Mouse (Mus musculus): ENCODE measurements around the gene Insl6. TPM values are rescaled to one million over a fixed set of nuclear protein-coding genes. Genes with fewer than 3 reads are reported as not detected.

Insl6 gene
- 1 to 10 TPM in 1 of 2 experiments, under 1 TPM in 1; 0.45 to 1.7 TPM for total RNA-seq (2021)
- long read RNA-seq, experiment 1, partial matches to known transcripts = 0 of 1 reads
- long read RNA-seq, experiment 1, other reads (novel, unspliced or antisense) = 0 of 1 reads
- long read RNA-seq, experiment 2, partial matches to known transcripts = 0 of 4 reads
- long read RNA-seq, experiment 2, other reads (novel, unspliced or antisense) = 0 of 4 reads

DNA sequence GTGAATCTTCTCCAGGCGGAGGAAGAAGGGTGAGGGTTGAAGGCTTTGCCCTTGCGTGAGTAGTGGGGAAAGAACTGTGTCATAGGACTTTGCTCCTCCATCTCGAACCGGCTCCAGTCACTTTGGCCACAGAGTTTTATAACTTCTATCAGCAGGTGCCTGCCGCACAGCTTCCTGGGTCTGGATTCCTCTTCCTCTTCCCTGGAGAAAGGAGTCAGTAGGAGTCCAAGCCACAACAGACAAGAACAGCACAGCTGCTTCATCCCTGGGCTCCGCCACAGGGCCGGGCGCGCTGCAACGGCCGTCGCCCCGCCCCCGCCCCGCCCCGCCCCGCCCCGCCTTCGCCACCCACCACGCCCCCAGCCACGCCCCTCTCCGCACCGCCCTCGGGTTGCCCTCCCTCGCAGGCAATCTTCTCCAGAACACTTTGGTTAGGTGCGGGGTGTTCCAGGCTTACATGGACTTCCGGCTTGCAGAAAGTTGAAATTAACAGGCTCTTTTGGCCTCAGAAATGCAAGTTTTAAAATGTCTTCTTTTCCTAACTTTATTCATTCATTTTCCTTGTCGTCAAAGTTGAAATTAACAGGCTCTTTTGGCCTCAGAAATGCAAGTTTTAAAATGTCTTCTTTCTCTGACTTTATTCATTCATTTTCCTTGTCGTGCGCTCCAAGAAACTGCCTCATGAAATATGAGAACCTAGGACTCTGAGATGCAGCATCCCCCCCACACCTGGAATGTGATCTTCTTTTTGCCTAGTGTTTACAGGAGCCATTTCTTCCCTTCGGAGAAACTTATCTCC lies at the start of gene Insl6:
Insl6 (minus strand) TSS at position 304 of the 799 bp plus-strand sequence.
- peak; percentile 34 to 46 for DNase-seq (ENCODE audit: low spot score in 2 of 2)

DNA sequence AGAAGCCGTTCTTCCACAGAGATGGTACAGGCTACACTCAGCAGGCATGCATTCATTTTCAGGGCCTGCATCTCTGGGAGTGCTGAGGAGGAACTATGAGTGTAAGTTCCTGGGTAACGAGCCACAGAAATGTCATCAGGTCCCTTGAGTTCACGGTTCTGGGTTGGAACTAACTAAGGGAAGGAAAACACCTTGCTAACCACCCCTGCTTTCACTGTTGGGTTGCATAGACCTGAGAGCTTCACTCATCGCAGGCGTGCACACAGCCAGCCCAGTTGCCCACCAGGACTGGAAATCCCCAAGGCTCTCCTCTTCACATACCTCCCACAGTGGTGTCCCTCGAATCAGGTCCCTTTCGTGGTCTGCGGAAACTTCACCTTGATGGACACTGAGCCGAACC lies 49.8 kb upstream of the Insl6 start:
- no peak for DNase-seq (ENCODE audit: low spot score in 2 of 2)

DNA sequence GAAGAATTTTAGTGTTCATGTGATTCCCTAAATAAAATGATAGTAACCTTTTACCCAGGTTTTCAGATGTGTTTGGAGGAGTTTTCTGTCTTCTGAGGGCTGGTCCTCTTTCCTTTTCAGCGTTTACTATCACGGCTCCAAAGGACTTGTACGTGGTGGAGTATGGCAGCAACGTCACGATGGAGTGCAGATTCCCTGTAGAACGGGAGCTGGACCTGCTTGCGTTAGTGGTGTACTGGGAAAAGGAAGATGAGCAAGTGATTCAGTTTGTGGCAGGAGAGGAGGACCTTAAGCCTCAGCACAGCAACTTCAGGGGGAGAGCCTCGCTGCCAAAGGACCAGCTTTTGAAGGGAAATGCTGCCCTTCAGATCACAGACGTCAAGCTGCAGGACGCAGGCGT lies 48.3 kb upstream of the Insl6 start:
- no peak for DNase-seq (ENCODE audit: low spot score in 2 of 2)

DNA sequence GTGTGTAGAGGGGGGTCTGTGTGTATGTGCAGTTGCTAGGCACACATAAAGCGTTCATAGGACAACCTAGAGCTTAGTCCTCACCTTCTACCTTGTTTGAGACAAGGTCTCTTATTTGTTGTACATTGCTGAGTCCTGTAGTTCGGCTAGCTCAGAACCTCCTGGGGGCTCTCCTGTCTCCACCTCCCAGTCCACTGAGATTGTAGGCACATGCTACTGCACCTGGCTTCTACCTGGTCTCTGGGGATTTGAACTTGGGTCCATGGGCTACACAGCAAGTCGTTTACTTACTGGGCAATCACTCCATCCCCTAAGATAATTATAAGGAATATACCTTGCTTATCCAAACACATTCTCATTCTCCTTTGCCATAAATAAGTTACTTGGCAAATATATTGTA lies 47.5 kb upstream of the Insl6 start:
- no peak for DNase-seq (ENCODE audit: low spot score in 2 of 2)

DNA sequence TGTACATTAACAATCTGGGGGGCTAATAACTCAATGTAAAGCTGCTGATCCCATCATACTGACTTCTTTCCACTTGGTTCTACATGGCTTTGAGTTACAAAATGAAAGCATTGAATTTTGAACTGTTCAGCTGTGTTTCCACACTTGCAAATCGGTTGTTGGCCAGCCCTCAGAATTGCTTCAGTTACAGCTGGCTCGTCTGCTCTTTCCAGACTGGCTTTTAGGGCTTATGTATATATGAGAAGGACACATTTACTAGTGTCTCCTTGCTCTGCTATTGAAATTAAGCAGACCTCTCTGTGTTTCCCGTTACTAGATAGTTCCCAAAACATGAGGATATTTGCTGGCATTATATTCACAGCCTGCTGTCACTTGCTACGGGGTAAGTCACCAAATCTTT lies 47.0 kb upstream of the Insl6 start:
- no peak for DNase-seq (ENCODE audit: low spot score in 2 of 2)

DNA sequence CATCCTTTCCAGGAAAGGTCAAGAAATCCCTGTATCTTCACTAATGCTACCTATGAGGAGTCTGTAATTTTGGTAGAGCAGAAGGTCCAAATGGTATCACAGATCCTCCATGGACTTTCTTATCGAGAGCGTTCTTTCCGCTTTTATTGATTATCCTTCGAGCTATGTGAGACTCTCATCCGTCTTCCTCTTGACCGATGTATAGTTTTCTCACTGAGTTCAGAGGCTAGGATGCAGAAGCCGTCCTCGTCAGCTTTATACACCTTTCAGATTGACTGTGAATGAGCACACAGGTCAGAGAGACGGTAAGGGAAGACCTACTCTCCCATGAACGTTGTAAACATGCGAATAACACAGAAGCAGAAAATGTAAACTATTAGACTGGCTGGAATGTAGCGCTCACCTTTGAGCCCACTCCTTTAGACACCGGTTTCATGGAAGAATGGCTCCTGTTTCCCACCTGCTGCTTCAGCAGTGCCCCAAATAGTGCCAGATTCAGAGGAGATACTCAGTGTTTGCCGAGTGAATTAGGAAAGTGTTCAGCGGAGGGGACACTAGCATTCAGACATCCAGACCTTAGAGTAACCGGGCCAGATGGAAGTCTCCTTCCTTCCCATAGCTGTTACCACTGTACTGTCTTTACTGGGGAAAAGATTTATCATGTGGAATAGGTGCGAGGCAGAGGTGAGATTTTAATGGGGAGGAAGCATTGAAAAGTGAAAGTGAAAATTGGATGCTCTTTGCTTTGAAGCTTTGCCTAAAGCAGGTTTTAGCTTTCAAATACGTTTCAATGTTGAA lies 46.3 kb upstream of the Insl6 start:
- no peak for DNase-seq (ENCODE audit: low spot score in 2 of 2)

DNA sequence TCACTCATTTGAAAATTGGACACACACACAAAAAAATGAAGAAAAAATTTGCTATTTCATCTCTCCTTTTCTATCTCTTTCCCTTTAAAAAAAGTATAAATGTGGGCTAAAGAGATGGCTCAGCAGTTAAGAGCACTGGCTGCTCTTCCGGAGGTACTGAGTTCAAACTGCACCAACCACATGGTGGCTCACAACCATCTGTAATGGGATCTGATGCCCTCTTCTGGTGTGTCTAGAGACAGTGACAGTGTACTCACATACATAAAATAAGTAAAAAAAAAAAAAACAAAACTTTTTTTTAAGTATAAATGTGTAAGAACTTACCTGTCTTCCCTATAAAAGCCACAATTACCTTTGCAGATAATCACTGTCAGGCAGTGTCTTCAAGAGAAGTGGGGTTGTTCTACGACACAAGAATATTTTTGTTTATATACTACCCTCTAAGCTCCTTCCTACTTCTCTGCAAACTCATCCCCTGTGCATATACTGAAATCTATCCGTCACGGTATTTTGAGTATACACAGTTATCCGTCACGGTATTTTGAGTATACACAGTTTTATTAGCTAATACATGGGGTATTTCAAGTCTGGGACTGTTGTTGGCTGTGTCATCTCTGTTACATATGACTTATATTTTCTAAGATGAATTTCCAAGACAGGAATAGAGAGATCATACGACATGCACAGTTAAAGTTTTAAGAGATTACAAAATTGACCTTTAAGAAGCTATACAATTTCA lies 45.6 kb upstream of the Insl6 start:
- DNase-seq (ENCODE audit: low spot score in 2 of 2) = no peak

DNA sequence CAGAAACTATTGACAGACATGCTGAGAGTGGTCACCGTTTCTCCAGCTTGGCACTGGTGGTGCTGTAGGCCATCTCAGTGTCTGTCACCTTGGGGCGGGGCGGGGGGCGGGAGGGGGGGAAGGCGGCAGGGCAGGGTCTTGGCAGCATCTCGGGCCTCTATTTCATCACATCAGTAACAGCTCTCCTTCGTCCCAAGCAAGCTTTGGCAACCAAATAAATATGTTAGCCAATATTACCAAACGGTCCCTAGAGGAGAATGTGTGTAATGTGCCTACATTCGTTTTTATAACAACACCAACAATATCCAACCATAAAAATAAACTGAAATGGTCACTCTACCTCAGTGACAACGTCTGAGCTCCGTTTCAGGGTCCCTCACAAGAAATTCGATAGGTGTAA lies 45.0 kb upstream of the Insl6 start:
- DNase-seq (ENCODE audit: low spot score in 2 of 2) = no peak

DNA sequence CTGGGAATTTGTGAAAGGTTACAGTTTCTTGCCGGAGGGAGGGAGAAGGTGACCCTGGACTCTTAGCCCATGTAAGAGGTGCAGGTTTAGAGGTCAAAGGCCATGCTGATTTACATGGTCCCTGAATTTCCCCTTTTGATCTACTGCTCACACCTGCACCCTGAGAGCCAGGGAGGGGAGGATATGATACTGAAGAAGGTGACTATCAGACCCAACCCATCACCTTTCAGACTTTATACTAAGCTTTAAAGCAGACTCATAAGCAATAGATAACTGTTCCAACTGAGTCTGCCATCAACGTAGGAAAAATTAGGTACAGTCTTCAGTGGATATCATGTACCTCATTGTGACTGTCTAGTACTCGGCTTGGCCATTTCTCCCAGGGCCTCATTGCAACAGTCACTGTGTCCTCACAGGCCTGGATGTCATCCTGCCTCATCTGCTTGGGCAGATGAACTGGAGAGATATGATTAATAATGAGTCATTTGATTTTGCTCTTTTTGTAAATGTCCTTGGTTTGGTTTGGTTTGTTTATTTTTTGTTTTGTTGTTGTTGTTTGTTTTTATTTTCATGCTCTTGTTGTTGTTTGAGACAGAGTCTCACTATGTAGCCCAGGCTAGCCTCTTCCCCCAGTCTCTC lies 43.6 kb upstream of the Insl6 start:
- DNase-seq (ENCODE audit: low spot score in 2 of 2) = no peak

DNA sequence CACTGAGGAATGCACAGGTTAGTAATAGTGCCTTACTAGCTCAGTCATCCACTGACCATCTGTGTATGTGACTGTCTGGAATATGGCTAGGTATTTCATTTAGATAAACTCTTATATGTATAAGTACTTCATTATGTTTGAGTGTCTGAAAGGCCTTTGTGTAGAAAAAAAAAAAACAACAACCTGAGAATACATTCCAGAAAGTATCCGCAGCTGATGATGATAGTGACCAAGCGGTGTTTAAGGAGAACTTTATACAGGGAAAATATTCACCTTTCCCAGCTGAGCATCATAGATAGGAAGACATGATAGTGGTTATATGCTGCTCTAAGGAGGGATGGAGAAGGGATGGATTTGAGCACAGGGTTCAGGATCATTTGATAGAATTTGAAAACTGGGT lies 42.9 kb upstream of the Insl6 start:
- no peak for DNase-seq (ENCODE audit: low spot score in 2 of 2)

DNA sequence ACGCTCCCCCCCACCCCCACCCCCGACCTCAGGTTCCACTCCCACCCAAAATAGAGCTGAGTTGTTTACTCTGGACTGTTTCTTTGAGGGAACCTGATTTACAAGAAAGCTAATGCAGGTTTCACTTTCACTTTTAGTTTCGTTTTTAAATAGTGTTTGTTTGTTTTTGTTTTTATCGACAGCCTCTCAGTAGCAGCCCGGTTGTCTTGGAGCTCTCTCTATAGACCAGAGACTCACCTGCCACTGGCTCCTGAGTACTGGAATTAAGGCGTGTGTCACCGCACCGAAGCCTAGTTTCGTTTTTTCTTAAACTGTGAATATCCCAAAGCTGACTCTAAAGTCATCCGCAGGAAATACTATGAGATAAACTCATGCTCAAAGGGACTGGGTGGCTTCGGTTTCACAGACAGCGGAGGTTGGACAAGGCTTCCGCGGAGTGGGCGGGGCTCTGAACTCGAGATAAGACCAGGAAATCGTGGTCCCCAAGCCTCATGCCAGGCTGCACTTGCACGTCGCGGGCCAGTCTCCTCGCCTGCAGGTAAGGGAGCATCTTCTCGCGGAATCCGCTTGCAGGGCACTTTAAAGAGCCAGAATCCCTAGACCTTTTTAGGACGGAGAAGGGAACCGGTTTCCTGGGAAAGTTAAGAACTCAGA lies 41.9 kb upstream of the Insl6 start, which contains the start of the genes Plgrkt and Cd274:
Plgrkt (minus strand) TSS at position 422 of the 654 bp plus-strand sequence.
Cd274 (plus strand) TSS at position 487 of the 654 bp plus-strand sequence.
- DNase-seq (ENCODE audit: low spot score in 2 of 2) = peak; percentile 35 to 60

DNA sequence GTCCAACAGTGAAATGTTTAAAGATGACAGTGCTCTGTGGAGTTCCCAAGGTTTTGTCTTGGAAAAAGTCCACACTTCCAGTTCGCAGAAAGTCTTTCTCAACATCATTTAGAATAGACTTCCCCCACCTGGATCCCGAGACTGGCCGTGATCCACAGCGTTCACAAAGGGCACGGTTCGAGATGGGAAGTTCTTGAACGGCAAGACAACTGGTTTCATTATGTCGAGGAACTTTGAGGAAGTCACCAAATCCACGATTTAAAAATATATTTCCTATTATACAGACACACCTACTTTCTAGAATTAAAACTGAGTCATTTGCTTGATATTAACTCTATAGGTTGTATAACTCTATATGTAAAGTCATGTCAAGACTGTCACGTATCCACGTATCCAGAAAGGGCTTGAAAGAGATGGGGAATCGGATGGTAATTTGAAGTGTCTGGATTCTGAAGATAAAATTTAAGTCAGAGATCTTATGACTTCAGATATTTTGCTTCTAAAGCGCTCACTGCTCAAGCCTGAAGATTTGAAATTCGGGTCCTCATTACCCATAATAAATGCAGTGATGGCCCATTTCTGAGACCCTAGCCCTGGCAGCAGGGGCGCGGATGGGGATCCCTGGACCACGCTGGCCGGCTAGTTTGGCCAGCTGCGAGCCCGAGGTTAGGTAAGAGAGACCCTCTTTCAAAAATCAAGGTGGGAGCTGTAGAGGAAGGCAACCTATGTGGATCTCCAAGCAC lies 41.2 kb upstream of the Insl6 start:
- no peak for DNase-seq (ENCODE audit: low spot score in 2 of 2)

DNA sequence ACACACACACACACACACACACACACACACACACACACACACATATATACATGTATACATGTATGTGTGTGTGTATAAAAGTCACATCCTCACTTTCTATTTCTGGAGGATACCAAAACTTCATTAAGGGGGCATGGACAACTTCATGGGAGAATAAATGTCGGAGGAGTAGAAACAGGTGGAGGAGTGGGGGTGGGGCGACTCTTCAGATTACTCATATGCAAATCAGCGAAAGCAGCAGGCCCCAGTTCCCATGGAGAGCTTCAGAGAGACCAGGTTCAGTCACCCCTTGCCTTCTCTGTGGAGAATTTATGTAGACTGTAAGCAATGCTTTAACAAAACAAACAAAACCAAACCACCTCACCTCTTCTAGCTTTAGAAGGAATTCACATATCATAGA lies 39.9 kb upstream of the Insl6 start:
- no peak for DNase-seq (ENCODE audit: low spot score in 2 of 2)

DNA sequence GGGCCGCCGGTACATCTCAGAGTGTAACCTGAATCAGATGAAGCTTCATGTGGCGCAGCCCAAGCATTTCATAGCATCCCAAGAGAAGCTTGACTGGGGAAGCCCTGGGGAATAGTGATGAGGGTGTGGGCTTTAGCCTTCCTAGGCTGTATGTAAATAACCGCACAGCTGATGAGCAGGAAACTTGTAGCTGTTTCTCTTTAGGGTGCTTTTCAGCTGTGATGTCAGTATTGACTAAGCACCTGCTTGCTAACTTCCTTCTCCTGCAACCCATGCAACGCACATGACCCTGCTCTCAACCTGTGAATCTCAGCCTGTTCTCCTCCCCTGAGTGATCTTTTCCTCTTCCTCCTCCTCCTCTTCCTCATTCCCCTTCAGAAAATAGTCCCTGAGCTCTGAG lies 38.9 kb upstream of the Insl6 start:
- no peak for DNase-seq (ENCODE audit: low spot score in 2 of 2)

DNA sequence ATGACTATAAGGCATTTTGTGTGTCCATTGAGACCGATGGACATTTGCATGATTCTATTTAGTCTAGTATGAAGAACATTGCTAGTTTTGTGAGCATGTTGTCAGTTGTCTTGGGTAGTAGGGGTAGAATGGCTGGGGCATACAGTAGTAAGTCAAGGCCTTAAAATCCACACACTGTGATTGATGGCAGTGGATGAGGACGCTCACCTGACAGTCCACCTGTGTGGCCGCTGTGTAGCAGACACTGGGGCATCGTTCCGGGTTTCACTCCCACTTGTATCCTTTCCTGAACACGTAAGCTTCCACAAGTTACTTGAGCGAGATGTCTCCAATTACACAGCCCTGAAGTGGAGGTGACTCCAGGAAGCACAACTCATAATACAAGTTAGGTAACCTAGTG lies 38.4 kb upstream of the Insl6 start:
- no peak for DNase-seq (ENCODE audit: low spot score in 2 of 2)

DNA sequence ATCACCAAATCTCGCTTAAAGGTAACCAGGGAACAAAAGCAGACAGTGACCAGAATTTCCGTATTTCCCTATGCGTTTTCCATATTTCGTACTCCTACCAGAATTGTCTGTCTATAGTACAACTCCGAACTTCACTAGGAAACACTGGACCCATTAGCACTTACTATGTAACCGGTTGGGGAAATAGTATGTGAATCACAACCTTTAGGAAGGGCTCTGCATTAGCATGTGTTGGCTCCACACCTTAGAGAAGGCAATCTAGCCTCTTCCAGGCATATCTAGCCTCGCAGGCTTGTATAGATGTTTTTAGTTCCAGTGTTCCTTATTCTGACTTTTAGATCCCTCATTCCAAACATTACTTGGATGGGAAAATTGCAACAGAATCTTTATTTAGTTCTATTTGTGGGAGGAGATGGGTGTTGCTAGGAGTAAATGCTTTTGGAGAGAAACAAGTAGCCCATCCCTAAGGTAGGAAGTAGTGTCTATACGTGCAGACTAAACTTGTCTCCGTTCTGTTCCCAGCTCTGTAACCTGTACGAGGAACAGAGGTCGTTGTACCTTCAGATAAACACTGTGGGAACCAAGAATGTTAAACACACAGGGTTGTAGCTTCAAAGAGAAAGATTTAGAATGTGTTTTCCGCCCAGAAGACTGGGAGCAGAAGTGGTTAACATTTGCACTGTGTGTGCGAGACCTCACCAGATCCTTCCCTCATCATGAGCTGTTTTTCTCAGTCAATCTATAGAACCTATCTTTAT lies 37.2 kb upstream of the Insl6 start:
- no peak for DNase-seq (ENCODE audit: low spot score in 2 of 2)

DNA sequence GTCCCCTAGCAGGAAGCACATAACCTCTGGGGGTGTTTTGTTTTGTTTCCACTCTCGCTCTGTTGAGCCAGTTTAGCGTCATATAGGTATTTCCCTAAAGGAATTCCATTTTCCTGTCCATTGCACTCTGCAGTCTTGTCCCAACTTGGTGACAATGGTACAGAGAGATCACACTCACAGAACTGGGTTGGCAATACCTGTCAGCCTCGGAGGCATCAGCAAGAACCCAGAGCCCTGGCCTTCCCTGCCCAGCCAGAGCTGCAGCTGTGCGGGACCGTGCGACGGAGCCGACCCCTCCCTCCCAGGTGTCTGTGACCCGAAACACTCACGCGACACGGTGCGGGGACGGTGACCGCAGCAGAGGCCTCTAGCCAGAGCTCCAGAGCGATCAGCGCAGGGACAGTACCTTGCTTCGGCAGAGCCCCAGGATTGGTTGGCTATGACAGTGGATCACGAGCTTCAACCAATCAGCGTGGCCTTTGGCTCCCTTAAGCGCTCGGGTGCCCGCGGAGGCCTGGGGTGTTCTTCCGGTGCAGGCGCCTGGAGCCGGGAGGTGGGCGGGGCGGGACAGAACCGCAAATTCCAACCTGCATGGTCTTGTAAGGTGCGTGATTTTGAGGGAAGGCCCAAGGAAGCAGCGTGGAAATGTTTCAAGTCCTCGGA lies 36.4 kb upstream of the Insl6 start:
- DNase-seq (ENCODE audit: low spot score in 2 of 2) = peak; percentile 61 to 78

DNA sequence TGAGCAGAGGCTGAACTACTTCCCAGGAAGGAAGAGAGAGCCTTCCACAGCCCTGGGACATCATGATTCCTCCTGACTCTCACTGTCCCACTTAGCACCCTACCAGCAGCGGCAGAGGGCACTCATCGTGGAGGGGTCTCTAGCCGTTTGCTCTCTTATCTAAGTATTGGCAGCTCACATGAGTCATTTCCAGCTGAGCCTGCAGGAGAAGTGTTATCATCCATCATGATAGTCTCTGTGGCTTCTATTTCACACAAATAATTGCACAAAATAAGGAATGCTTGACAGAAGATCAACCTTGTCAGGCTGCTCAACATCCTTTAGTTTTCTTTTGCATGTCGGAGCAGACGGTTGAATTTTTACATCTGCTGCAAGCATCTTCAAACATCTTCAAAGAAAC lies 35.1 kb upstream of the Insl6 start:
- no peak for DNase-seq (ENCODE audit: low spot score in 2 of 2)

Measured in adrenal gland, postnatal 4 days (tissue).